Mouse (Mus musculus): Measurements from ENCODE around the gene Pdia5.

DNA sequence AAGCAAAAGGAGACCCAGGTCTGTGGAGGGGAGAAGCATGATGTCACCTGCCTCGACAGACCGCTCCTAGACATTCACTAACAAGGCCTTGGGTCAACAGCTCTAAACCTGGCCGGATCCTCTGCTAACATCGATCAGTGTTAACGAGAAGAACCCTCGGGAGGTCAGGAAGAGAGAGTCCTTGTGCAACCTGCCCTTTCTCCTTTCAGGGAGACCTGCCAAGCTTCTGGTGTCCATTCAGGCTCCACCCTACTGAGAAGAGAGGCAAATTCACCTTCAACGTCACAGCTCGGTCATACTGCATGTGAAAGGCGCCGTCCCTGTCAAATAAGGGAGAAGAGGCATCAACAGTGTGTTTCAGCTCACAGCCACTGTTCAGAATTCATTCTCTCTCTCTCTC is 34.9 kb downstream of the Pdia5 start:
- no peak for TF ChIP-seq NELFE (IDR thresholded peaks at IDR 0.05; ENCODE audit: low read depth, low read length)
- no peak for TF ChIP-seq CTCF (IDR thresholded peaks at IDR 0.05 in 2 of 3, conservative IDR thresholded peaks at IDR 0.05 in 1 of 3; ENCODE audit: control insufficient read depth in 1 of 3, insufficient read depth in 1 of 3, low read depth in 2 of 3, low read length in 3 of 3, poor library complexity in 1 of 3, severe bottlenecking in 1 of 3)

All from MEL (cell line).